Mouse (Mus musculus): ENCODE results near the gene St6galnac3.

DNA sequence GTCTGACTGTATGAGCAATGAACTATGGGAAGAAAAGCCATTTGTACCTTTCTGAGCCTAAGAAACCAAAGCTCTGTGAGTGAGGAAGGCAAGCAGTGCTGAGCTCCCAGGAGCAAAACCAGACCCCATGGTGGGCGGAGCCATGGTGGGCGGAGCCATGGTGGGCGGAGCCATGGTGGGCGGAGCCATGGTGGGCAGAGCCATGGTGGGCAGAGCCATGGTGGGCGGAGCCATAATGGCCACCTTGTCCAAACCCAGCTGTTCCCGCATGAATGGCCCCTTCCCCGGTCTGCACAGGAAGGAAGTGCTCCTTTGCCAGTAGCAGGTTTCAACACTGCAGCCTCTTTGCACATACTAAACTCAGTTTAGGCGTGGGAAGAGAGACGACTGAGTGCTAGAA lies 411.4 kb downstream of the St6galnac3 start:
- TF ChIP-seq POLR2A (IDR thresholded peaks at IDR 0.05; ENCODE audit: low read depth, low read length) (no peak), CTCF (conservative IDR thresholded peaks at IDR 0.05; ENCODE audit: insufficient read depth, insufficient read length, low read depth, low read length) (no peak)
